Mouse (Mus musculus) embryonic facial prominence, embryonic 10.5 days (tissue): ENCODE data around the gene Cd82. TPM values are rescaled to one million over a fixed set of nuclear protein-coding genes. Genes with fewer than 3 reads are reported as not detected.

ENCODE experiments used
- DNase-seq: peaks from one replicate; pipeline ENCODE4 v3.0.0-alpha.2; 2017; ENCODE audit warnings: low spot score
- H3K27ac ChIP-seq: fragments of 300-500 bp; sonication (generic); replicated peaks from 2 replicates; pipeline ENCODE4 v1.5.1; 2016; ENCODE audit warnings: mild to moderate bottlenecking
- H3K27me3 ChIP-seq: fragments of 300-500 bp; sonication (generic); replicated peaks from 2 replicates; pipeline ENCODE4 v1.6.1; 2016; ENCODE audit warnings: low read depth, mild to moderate bottlenecking; ENCODE audit not compliant: poor library complexity, severe bottlenecking
- H3K36me3 ChIP-seq: fragments of 300-500 bp; sonication (generic); replicated peaks from 2 replicates; pipeline ENCODE4 v1.6.1; 2016; ENCODE audit warnings: mild to moderate bottlenecking, moderate library complexity
- H3K4me1 ChIP-seq: fragments of 300-500 bp; sonication (generic); 2 replicates; pipeline ENCODE4 v1.6.1; 2016
- H3K4me3 ChIP-seq: fragments of 300-500 bp; sonication (generic); 2 replicates; pipeline ENCODE4 v1.5.1; 2016; ENCODE audit warnings: mild to moderate bottlenecking, moderate library complexity
- H3K9me3 ChIP-seq: fragments of 300-500 bp; sonication (generic); 2 replicates; pipeline ENCODE4 v1.6.1; 2016; ENCODE audit warnings: mild to moderate bottlenecking
- WGBS: fragments of 180-500 bp; shearing (Covaris S2); methylation state at CpG from one replicate; pipeline ENCODE4 v1.1.7; 2016; 5-methylcytosine and 5-hydroxymethylcytosine counted together
- polyA plus RNA-seq: library from polyadenylated mRNA; unstranded; fragments of >200 nt; fragmentation: Nextera tagmentation; extraction: Ambion mirVana; gene quantifications from 2 replicates; pipeline ENCODE4 v1.2.1, GENCODE M21; 2016

Gene Cd82
- polyA plus RNA-seq, 1 experiment from 2014 or later = 7.3 TPM

- no peak for DNase-seq
- Histone ChIP-seq H3K9me3 (no peaks in the 10 kb centered on the region), H3K27ac (no peak overlapping the region), H3K4me3 (no peak overlapping the region), H3K4me1 (peaks cover 72% of the 10 kb centered on the region), H3K36me3 (no peaks in the 10 kb centered on the region), H3K27me3 (peaks cover 8% of the 10 kb centered on the region; the same call in 1 of the 2 replicates)
- WGBS = 88% methylated on average over 3 of the region's 3 CpGs
Observed at GRCm38 (mm10) chr2:93434896-93435295, 28.0 kb downstream of the Cd82 start.

GRCm38 (mm10) chr2:93433543-93433942, 29.4 kb downstream of the Cd82 start:
- Histone ChIP-seq H3K27ac (0 out of 2 replicates have a peak overlapping the region, but pooled peaks have one; percentile 31), H3K27me3 (peaks cover 16% of the 10 kb centered on the region; the same call in 1 of the 2 replicates), H3K9me3 (no peaks in the 10 kb centered on the region), H3K4me1 (peaks cover 68% of the 10 kb centered on the region), H3K4me3 (no peak overlapping the region), H3K36me3 (no peaks in the 10 kb centered on the region)
- DNase-seq = no peak
- WGBS = 71% methylated on average over 5 of the region's 5 CpGs

- peaks cover 18% of the 10 kb centered on the region; the same call in 1 of the 2 replicates for H3K27me3 ChIP-seq
- DNase-seq = no peak
- WGBS = 84% methylated on average over 6 of the region's 6 CpGs
- no peak overlapping the region for H3K4me3 ChIP-seq
- H3K4me1 ChIP-seq = peaks cover 68% of the 10 kb centered on the region
- H3K27ac ChIP-seq = peak overlapping the region; percentile 31
- H3K9me3 ChIP-seq = no peaks in the 10 kb centered on the region
- H3K36me3 ChIP-seq = no peaks in the 10 kb centered on the region
Observed at GRCm38 (mm10) chr2:93432600-93433389, 30.1 kb downstream of the Cd82 start.

GRCm38 (mm10) chr2:93431575-93432325, 31.2 kb downstream of the Cd82 start:
- Histone ChIP-seq H3K36me3 (no peaks in the 10 kb centered on the region), H3K4me3 (no peak overlapping the region), H3K9me3 (no peaks in the 10 kb centered on the region), H3K4me1 (peaks cover 69% of the 10 kb centered on the region), H3K27ac (peak overlapping the region; percentile 69), H3K27me3 (peaks cover 26% of the 10 kb centered on the region; the same call in 1 of the 2 replicates)
- WGBS = 64% methylated on average over 5 of the region's 5 CpGs
- no peak for DNase-seq

- peaks cover 70% of the 10 kb centered on the region for H3K4me1 ChIP-seq
- peaks cover 33% of the 10 kb centered on the region; the same call in 1 of the 2 replicates for H3K27me3 ChIP-seq
- no peaks in the 10 kb centered on the region for H3K9me3 ChIP-seq
- 83% methylated on average over 5 of the region's 5 CpGs for WGBS
- no peaks in the 10 kb centered on the region for H3K36me3 ChIP-seq
- DNase-seq = no peak
- no peak overlapping the region for H3K4me3 ChIP-seq
- H3K27ac ChIP-seq = peak overlapping the region; percentile 69
Observed at GRCm38 (mm10) chr2:93430993-93431392, 31.9 kb downstream of the Cd82 start.

GRCm38 (mm10) chr2:93428004-93428531, 34.9 kb downstream of the Cd82 start:
- Histone ChIP-seq H3K27me3 (peaks cover 38% of the 10 kb centered on the region; the same call in 1 of the 2 replicates), H3K36me3 (no peaks in the 10 kb centered on the region), H3K9me3 (no peaks in the 10 kb centered on the region), H3K4me1 (peaks cover 60% of the 10 kb centered on the region), H3K27ac (no peak overlapping the region), H3K4me3 (no peak overlapping the region)
- no peak for DNase-seq
- 57% methylated on average over 11 of the region's 11 CpGs for WGBS

GRCm38 (mm10) chr2:93427000-93427715, 35.8 kb downstream of the Cd82 start:
- DNase-seq = no peak
- no peaks in the 10 kb centered on the region for H3K9me3 ChIP-seq
- peaks cover 53% of the 10 kb centered on the region for H3K4me1 ChIP-seq
- 65% methylated on average over 8 of the region's 8 CpGs for WGBS
- H3K36me3 ChIP-seq = no peaks in the 10 kb centered on the region
- H3K27ac ChIP-seq = peak overlapping the region; percentile 30; the same call in 1 of the 2 replicates
- H3K27me3 ChIP-seq = peaks cover 45% of the 10 kb centered on the region
- H3K4me3 ChIP-seq = no peak overlapping the region

GRCm38 (mm10) chr2:93425810-93426209, 37.1 kb downstream of the Cd82 start:
- 0 out of 2 replicates have a peak overlapping the region, but pooled peaks have one; percentile 1 for H3K27ac ChIP-seq
- WGBS = 34% methylated on average over 4 of the region's 4 CpGs
- peaks cover 48% of the 10 kb centered on the region for H3K27me3 ChIP-seq

GRCm38 (mm10) chr2:93424307-93424984, 38.5 kb downstream of the Cd82 start:
- Histone ChIP-seq H3K27ac (no peak overlapping the region), H3K36me3 (no peaks in the 10 kb centered on the region), H3K4me1 (peaks cover 37% of the 10 kb centered on the region), H3K27me3 (peaks cover 56% of the 10 kb centered on the region), H3K9me3 (no peaks in the 10 kb centered on the region), H3K4me3 (no peak overlapping the region)
- 92% methylated on average over 9 of the region's 9 CpGs for WGBS
- no peak for DNase-seq

More at GRCm38 (mm10) chr2:93425810-93426209, 37.1 kb downstream of the Cd82 start:
- H3K4me3 ChIP-seq = no peak overlapping the region
- H3K36me3 ChIP-seq = no peaks in the 10 kb centered on the region
- no peaks in the 10 kb centered on the region for H3K9me3 ChIP-seq
- H3K4me1 ChIP-seq = peaks cover 39% of the 10 kb centered on the region
- no peak for DNase-seq

- Histone ChIP-seq H3K9me3 (no peaks in the 10 kb centered on the region), H3K36me3 (no peaks in the 10 kb centered on the region), H3K4me3 (no peak overlapping the region), H3K4me1 (peaks cover 32% of the 10 kb centered on the region), H3K27ac (no peak overlapping the region), H3K27me3 (peaks cover 38% of the 10 kb centered on the region; the same call in 1 of the 2 replicates)
- peak; percentile 78 for DNase-seq
- 28% methylated on average over 7 of the region's 7 CpGs for WGBS
Observed at GRCm38 (mm10) chr2:93421320-93421719, 41.6 kb downstream of the Cd82 start.

- no peak overlapping the region for H3K4me3 ChIP-seq
- no peak overlapping the region; the same call in 1 of the 2 replicates for H3K27ac ChIP-seq
Observed at GRCm38 (mm10) chr2:93419971-93420370, 43.0 kb downstream of the Cd82 start.

More at GRCm38 (mm10) chr2:93419971-93420370, 43.0 kb downstream of the Cd82 start:
- Histone ChIP-seq H3K9me3 (no peaks in the 10 kb centered on the region), H3K4me1 (peaks cover 25% of the 10 kb centered on the region), H3K27me3 (peaks cover 40% of the 10 kb centered on the region), H3K36me3 (no peaks in the 10 kb centered on the region)
- no peak for DNase-seq
- WGBS = 79% methylated on average over 12 of the region's 12 CpGs
